Mouse (Mus musculus) lung, postnatal 14 days (tissue): ENCODE data around the gene Per1.
"Not testable (repeated sequence)": the region's sequence is repeated elsewhere in the genome, so short reads cannot be mapped to it uniquely, and the experiment has no call there.

Experiments
- DNase-seq: peaks from one replicate; pipeline ENCODE4 v3.0.0; 2021

The Per1 gene

GRCm38 (mm10) chr11:69086390-69086789 is 8.6 kb upstream of the Per1 start:
- DNase-seq = no peak

- DNase-seq = no peak
These were observed 7.9 kb upstream of the Per1 start for GRCm38 (mm10) chr11:69087082-69087481.

GRCm38 (mm10) chr11:69087597-69087996 is 7.4 kb upstream of the Per1 start:
- no peak for DNase-seq

DNA sequence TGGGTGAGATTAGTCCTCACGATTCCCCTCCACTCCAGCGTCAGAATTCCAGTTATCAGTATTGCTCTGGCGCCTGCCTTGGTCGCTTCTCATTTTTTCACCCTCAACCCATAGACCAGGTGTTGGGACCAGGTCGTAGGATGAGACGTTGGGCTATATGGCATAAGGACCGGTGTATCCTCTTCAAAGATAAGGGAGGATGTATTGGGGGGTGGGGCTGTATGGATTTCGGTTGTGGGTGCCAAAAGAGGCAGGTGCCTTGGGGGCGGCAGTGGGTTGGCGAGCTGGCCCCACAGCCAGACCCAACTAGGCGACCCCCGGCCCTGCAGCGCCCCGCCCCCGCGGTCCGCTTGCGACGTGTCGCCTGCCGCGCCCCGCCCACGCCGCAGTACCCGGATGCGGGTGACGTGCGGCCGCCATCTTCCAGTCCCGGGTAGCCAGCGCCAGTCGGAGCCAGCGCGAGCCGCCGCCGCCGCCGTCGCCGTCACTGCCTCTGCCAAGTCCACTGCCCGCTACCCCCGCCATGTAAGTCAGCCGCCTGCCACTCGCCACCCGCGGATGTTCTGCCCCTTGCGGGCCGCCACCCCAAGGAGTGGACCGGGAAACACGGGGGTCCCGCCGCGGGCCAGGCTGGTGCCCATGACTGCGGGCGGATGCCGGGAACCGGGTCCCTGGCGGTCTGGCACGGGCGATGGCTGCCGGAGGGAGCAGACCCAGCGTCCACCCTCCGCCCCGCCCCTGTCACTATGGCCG is 6.7 kb upstream of the Per1 start, which contains the start of gene Vamp2:
Vamp2 (plus strand) TSS at position 388 of the 753 bp plus-strand sequence.
- DNase-seq = peak; percentile 91

DNA sequence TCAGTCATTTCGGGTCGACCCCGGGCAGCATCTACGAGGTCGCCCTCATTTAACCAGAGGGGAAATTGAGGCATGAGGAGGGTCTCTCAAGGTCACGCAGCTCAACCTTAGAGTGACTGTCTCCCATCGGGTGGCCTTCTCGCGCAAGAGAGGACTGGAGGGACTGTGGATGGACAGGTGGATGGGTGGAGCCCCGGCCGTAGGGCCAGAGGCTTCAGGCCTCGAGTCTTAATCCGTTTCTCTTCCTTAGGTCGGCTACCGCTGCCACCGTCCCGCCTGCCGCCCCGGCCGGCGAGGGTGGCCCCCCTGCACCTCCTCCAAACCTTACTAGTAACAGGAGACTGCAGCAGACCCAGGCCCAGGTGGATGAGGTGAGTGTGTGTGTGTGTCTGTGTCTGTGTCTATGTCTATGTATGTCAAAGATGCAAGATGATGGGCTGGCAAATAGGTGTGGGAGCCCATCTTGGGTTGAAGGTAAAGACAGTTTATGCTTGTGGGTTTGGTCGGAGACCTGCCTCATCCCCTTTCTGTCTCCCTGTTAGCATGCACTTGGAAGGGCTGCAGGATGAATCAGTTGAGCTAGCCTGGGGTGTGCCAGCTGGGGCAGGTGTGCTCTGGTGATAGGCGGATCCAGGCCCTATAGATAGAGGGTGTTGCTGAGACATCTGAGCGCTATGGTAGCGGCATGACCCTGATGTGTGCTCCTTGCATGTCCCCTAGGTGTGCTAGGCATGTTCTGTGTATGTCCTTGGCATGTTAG is 6.0 kb upstream of the Per1 start:
- no peak for DNase-seq

DNA sequence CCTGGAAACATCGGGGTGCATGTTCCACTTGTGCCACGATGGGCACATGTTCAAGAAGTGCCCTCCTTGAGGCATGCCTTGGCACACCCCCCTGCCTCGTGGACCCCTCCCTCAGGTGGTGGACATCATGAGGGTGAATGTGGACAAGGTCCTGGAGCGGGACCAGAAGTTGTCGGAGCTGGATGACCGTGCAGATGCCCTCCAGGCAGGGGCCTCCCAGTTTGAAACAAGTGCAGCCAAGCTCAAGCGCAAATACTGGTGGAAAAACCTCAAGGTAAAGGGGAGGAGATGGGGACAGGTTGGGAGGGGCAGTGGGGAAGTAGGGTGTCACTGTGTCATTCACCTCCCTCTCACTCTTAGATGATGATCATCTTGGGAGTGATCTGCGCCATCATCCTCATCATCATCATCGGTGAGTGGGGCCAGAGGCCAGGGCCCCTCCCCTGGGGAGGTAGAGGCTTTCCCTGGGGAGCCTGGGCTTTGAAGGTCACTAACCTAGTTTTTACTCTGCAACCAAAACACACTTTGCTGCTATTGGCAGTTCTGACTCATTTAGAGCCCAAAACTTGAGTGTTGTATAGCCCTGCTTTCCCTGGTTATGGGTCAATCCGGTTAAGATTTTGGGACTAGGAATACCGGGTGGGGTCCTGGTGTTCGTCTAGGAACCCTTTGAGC is 5.3 kb upstream of the Per1 start:
- no peak for DNase-seq

DNA sequence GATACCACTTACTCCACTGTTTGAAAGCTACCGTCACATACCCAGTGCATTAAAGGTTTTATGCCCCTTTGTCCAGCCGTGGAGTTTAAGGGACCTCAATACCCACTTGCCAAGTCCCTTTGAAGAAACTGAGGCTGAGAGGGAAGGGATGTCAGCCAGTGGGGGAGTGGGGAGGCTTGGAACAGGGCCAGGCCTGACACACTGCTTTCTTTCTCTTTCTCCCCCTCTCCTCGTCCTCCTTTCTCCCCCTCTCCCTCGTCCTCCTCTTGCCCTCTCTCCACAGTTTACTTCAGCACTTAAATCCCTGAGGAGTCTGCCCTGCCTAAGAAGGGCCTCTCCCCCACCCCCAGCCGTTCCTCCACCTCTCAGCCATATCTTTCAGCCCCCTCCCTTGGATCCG is 4.7 kb upstream of the Per1 start:
- no peak for DNase-seq

- DNase-seq = no peak
These were observed 3.2 kb upstream of the Per1 start for GRCm38 (mm10) chr11:69091566-69092385.

DNA sequence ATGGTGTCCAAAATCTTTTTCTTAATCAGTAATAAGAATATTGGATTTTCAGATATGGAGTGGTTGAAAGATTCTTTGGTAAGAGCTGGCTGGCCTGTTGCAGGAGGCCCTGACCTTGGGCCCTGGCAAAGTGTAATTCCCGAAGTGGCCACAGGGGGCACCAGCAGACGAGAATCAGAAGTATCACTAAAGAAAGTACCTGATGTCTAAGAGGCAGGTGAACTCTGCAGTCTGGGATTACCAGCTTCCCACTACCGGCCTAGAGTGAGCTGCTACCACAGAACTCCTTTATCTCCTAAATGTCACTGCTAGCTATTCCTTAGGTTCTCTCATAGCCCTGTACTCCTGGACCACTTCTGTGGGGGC is 2.6 kb upstream of the Per1 start:
- DNase-seq = peak; percentile 95

DNA sequence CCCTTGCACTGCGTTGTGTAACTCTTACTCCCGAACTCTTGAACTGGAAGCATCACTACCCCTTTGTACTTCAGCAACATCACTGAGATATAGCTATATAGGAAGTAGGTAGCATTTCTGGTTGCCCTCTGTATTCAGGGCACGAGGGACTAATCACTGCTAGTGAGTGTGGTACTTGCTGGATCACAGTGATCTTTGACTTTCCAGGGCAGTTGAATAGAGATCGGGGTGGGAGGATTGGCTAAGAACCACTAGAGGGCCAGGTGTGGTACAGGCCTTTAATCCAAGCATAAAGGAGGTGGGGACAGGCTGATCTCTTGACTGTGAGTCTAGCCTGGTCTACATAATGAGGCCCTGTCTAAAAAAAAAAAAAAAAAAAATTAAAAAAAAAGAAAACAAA is 2.1 kb upstream of the Per1 start:
- no peak for DNase-seq

DNA sequence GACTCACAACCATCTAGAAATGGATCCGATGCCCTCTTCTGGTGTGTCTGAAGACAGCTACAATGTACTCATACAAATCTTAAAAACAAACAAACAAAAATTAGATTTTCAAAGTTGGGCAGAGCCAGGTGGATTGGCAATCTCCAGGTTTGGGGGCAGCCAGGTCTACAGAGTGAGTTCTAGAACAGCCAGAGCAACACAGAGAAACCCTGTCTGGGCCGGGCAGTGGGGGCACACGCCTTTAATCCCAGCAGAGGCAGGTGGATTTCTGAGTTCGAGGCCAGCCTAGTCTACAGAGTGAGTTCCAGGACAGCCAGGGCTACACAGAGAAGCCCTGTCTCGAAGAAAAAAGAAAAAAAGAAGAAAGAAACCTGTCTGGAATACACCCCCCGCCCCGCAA is 1.2 kb upstream of the Per1 start:
- not testable (repeated sequence) for DNase-seq

GRCm38 (mm10) chr11:69095511-69096231 is 654 bp downstream of the Per1 start:
- DNase-seq = peak; percentile 58

DNA sequence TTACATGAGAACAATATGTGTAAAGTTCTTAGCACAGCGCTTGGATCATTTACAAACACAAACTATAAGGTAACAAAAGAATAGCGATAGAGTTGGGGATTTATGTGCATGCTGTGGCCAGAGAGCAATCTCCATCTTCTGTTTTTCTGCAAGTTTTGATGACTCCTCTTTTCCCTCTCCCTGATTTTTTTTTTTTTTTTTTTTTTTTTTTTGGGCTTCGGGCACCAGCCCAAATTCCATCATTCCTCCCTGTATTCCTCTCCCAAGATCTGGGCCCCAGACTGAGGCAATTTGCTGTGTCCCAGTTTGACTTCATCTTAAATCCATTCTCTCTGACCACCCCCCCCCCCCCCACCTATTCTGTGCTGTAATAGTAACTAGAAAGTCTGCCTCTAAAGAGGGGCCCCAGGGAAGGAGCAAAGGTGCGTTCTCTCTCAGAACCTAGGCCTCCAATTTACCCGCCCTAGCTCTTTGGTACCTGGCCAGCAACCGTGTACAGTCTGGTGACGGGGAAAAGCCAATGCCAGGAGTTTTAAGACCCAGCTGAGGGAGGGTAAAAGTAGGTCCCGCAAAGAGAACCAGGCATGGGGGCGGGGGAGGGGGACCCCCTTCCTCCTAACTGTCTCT is 1.5 kb downstream of the Per1 start:
- DNase-seq = no peak

DNA sequence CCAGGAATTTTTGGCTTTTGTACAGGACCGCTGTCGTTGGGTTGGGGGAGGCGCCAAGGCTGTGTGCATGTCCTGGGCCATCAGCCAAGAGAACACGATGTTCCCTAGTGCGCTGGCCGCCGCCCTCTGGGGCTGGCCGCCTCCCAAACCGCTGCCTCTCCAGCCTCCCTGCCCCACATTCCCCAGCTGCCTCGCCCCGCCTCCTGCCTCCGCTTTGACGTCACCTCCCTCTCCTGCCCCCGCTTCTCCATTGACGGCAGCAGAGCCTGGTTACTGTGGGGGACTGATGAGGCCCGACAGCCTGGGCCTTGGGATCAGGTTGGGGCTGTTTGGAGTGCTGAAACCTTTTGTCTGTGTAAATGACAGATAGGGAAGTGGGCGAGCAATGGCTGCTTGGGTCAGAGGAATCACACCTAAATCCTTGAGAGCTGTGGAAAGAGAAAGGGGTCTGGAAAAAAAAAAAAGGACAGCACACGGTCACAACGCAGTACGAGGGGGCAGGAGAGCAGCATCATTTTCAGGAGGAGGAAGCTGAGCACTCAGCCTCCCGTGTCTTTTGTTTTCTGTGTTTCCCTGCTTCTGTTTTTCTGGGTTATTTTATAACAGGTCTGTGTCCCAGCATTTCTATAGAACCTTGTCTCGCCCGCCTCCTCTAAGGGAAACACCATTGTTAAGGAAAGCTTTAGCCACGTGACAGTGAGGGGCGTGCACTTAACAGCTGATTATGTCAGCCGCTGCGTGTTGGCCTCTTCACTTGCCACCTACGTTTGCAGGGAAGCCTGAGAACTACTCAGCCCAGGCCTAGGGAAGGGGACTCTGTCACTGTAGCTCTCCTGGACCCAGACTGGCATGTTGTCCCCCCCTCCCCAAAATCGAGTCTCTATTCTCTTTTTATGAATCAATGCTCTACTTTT is 2.2 kb downstream of the Per1 start:
- peak; percentile 100 for DNase-seq

DNA sequence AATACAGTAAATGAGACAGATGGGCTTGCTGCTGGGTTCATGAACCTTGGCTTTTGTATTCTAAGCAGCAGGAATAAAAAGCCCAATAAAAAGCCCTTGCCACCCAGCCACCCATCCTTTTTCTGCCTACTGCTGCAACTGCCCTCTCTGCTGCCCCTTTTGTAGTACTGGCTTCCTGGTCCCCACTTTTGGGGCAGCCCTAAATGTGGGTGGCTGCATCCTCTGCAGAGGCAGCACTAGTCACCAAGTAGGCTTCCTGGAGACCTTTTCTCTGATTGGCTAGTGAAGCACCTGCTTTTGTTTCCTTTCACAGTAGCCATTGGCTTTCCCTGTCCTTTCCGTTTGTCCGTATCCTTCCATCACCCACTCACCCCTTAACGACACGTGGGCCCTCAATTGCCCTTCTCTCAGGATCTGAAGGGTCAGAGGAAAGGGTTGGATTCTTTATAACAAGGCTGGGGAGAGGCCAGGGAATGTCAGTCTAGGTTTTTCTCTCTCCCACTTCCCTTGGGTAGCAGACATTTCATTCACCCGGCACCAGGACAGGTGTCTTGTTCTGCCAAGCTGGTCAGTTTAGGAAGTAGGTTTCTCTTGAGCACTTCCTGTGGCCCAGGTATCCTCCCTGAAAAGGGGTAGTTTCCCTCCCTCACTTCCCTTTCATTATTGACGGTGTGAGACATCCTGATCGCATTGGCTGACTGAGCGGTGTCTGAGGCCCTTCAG is 3.2 kb downstream of the Per1 start:
- no peak for DNase-seq

DNA sequence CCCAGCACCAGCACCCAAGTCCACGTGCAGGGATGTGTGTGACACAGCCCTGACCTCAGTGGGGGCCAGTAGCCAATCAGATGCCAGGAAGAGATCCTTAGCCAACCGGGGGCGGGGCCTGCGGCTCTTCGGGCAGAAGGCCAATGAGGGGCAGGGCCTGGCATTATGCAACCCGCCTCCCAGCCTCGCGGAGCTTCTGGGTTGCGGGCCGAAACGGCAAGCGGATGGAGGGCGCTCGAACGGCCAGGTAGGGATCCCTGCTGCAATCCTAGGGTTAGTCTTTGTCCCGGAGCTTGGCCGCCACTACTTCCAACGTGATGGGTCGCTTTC is 3.7 kb downstream of the Per1 start:
- DNase-seq = peak; percentile 99

GRCm38 (mm10) chr11:69099177-69099914 is 4.3 kb downstream of the Per1 start:
- peak; percentile 96 for DNase-seq

DNA sequence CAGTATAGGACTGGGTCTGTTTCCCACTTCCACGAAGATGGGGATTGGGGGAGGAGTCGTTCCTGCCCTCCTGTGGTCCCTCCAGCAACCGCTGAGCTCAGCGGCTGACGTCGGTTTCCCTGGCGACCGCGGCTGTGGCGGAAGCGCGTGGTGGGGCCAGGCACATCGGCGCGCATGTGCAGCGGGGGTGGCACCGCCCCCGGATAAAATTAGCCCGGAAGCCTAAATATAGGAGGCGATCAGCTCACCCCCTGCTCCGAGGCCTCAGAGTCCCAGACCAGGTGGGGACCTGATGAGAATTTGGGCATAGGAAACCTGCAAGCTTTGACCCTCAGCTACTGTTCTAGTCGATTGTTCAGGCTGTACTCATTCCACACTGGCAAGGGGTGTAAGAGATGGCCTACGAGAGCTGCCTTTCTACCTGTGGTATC is 4.9 kb downstream of the Per1 start:
- peak; percentile 95 for DNase-seq

DNA sequence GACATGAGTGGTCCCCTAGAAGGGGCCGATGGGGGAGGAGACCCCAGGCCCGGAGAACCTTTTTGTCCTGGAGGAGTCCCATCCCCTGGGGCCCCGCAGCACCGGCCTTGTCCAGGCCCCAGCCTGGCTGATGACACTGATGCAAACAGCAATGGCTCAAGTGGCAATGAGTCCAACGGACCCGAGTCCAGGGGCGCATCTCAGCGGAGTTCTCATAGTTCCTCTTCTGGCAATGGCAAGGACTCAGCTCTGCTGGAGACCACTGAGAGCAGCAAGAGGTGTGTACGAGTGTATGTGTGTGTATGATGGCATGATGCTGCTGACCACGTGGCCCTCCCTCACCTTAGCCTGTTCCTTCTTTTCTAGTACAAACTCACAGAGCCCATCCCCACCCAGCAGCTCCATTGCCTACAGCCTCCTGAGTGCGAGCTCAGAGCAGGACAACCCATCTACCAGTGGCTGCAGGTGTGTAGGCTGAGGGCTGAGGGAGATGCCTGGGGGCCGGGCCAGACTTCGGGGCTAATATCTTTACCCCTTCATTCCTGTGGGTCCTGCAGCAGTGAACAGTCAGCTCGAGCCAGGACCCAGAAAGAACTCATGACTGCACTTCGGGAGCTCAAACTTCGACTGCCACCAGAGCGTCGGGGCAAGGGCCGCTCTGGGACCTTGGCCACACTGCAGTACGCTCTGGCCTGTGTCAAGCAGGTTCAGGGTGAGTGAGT is 5.8 kb downstream of the Per1 start:
- no peak for DNase-seq
